Mouse (Mus musculus) spleen, postnatal 36 days (tissue): ENCODE measurements at regions not wholly inside any gene's neighbourhood (a gene's known extent, or its start where the extent isn't known, plus 50 kb on each side); places are given as distances from the start of the nearest gene placed in this dataset.
"Not testable (repeated sequence)": the region's sequence is repeated elsewhere in the genome, so short reads cannot be mapped to it uniquely, and the experiment has no call there.

ENCODE experiments used
- DNase-seq, 2 experiments: peaks; one replicate each; pipeline ENCODE4 v3.0.0; 2022; ENCODE audit warnings: low spot score in 2 of 2, mixed read lengths in 1 of 2

DNA sequence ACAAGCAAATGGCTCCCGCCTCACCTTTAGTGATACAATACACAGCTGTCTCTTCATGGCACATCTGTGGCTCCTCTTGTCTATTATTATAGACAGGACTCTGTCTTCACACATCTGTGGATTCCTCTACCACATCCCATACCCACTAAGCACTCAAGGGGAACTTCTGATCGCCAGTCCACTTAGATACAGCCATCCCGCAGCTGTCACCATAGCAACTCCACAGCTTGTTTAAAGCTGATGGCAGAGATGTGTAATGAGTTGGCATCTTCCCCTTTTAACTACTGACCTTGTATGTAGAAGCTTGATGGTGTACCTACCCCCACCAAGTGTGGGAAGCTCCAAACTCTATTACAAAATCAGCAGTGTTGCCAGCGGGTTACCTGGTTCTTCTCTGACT is 109.5 kb upstream of the Pfn2 start:
- no peak for DNase-seq

DNA sequence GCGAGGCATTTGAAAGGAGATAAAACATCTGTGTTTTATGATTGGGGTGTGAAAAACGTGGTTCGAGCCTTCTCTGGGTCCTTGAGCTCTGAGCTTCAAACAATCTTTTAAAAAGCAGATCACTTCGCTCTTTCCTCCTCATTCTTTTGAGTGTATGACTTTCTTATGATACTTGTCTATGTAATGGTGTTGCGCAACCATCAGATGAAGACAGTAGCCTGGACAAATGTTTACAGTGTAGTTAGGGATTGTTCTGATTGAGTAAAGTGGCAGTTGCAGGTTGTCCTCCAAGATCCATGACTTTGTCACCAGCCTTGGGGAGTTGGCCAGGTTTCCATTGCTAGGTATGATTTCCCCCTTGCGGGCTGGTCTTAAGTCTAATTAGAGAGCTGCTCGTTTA is 116.1 kb upstream of the Pfn2 start:
- no peak for DNase-seq

DNA sequence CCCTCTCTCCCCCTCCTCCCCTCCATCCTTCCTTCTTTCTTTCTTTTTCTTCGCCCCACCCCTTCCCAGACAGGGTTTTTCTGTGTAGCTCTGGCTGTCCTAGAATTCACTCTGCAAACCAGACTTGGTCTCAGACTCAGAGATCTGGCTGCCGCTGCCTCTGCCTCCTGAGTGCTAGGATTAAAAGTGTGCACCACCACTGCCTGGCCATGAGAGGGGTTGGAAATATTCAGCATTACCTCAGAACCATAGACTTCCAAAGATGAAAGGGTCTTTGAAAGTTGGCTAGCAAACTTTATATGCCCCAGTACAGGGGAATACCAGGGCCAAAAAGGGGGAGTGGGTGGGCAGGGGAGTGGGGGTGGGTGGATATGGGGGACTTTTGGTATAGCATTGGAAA is 122.7 kb upstream of the Pfn2 start:
- DNase-seq, result not testable (repeated sequence)

DNA sequence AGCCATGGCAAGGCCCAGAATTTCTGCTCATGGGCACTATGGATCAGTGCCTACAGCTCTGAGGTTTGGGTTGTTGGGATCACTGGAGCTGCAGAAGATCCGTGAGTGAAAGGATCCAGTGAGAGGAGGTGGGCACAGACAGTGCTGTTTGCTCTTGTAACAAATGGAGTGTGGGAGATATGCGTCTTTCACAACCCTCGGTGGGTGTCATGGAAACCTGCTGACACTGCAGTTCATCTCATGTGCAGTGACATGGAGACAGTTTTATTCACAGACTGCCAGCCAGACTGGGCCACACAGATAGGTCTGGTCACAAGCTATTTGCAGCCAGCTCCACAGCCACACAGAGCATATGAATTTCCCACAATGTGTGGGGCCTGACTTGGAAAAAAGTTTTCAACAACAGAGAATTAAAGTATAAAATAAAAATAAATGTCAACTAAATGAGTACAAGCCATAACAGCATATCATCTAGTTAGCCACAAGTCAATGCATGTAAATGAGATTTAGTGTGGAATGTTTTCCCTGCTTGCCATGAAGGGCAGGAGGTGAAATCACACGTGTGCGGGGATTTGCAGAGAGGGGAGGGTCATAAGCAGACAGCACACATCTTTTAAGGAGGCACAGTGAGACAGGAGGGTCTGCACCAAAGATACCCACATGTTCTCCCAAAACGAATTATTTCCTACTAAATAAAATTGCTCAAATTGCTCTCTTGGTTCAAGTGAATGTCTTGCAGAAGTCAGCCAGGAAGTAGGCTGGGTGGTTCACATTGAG is 124.8 kb upstream of the Pfn2 start:
- DNase-seq, result no peak

DNA sequence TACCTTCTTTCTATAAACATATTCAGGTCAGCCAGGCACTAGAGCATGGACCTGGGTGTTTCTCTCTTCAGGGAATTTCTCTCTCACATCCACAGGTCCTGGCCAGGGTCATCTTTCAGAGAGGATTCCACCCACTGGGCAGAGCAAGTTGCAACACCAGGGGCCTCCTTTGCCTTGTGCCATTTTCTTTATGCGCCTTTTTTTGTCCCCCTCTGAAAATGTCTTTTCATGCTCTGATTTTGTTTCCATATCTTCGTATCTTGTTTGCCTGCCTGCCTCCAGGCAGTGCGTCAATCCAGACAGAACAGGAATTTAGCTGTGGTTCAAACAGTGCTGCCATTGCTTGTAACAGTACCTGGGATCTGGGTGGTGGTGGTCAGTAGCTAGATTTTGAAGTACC is 125.7 kb upstream of the Pfn2 start:
- no peak for DNase-seq

DNA sequence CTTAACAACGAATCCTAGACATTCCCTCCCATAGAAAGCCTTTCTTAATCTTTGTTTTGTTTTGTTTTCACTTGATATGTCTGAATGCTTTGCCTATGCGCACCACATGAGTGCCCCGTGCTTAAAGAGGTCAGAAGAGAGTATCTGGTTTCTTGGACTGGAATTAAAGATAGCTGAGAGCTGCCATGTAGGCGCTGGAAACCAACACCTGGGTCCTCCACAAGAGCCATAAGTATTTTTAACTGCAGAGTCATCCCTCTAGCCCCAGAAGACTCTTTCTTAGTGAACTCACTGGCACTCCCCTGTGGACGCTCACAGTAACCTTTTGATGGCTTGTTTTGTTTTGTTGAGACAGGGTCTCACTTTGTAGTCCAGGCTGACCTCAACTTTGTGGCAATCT is 127.5 kb upstream of the Pfn2 start:
- DNase-seq, result no peak

DNA sequence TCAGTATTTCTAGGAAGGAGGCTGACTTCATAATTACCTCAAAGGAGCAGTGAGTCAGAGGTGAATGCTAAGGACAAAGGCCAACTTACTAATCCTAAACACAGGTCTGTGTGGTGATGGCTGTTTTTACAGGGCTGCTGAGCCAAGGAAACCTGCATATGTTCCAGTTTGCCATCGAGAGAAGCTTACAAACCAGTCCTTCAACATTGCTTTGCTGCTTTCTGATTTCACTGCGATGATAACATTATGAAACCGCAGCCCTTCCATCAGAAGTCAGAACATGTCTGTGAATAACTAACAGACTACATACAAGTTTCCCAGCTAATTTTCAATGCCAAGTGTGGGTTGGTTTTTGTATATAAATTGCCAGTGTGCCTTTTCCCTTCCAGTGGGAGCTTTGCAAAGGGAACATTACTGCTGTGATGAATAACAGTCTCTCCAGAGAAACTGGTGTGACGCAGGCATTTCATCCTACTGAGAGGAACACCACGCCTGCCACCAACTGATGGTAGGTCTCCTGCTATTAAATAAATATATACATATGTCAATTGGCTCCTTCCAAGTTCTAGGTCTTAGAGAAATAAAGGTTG is 128.9 kb upstream of the Pfn2 start:
- no peak for DNase-seq

DNA sequence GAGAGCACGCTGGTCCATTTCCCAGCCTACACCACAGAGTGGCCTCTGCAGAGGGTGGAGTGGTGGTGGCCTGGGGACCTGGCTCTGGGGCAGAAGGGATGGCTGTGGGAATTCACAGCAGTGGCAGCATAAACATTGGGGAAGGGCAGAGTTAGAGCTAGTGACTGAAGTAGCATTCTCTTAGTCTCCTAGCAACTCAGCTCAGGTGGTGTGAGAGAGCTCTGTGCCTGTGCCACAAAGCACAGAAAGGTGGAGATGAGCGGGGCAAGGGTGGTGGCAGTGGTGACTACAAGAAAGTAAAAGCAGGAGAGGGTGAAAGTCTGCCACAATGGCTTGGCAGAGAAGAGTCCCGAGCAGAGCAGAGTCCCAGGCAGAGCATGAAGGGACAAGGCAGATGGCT is 140.3 kb upstream of the Pfn2 start:
- DNase-seq, result no peak

DNA sequence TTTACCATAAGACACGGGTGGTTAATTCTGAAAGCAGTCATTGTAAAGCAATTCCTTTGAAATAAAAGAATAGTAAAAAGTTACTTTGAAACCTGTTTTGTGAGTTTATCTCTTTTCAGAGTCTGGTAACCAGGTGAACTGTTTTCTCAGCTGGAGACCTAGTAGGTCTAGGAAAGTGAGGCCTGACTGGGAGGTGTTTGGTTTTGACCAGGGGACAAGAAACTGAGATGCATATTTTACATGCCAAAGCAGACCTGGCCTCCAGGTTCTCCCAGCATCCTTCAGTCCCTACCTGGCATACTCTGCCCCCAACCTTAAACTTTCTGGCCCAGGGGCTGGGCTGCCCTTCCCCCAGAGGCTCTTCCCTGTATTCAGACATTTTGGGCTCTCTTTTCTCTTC is 142.9 kb upstream of the Pfn2 start:
- DNase-seq, result no peak

DNA sequence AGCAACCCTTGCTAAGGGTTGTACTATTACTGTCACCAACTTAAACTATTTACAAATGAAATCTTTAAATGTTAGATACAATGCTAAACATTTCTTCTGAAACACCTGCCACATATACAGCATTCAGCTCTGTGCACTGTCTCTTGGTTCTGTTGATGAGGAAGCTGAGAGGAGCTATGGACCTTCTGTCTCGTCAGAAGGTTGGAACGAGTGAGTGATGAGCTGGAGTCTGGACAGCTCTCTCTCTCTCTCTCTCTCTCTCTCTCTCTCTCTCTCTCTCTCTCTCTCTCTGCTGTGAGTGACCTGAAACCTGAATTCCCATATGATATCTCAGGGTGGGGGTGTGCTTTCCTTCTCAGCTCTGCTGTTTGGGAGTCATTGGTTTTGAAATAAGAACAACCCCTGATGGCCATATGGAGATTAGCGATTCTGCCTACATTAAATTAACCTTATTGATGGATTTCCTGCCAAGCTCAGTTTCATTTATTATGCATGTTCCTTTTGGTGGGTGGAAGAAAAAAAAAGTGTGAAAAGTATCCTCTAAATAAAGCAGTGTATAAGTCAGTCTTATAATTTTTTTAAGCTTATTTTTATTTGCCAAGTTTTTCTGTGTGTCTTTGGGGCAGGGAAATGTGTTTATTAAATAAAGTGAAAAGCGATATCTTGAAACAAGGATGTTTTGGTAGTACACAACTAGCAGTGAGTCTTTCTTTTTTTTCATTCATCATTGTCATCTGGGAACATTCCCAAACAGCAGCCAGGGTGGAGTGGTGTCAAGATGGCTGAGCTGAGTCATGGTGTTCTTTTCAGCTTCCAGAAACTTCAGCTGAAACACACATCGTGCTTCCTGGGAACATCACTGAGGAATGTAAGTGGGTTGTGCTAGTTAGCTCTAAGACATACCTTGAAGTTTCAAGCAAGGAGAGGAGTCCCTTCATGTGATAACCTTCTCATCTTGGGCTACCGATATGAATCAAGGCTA is 150.5 kb upstream of the Pfn2 start:
- no peak for DNase-seq

DNA sequence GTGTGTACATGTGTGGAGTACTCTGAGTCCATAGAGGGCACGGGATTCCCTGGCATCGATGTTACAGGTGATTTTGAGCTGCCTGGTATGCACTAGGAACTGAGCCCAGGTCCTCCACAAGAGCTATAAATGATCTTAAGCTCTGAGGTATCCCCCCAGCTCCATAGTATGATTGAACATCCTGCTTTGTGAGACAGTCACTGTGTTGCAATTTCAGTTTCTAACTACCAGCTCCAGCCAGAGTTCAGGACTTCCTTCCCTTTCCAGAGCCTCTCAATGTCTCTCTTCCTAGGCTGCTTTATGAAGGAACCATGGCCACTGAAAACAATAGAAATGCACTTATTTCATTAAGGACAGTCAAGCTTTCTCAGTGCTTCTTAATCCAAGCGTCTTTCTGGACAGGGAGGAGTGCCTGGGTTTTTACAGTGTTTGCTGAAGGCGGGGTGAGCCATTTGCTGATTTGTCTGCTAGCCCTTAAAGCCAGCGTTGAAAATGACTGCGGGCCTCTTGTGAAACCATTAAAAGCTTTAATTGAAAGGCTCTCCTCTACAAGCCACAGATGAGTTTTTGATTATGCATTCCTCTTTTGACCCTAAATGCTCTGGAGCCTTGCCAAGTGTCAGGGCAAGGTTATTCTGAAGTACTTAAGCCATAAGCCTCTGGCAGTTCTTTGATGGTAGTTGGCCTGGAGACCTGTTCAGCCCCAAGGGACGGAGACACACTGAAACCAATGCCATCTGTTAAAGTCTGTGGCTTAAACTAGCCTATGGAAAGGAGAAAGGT is 155.1 kb upstream of the Pfn2 start:
- DNase-seq, result no peak

DNA sequence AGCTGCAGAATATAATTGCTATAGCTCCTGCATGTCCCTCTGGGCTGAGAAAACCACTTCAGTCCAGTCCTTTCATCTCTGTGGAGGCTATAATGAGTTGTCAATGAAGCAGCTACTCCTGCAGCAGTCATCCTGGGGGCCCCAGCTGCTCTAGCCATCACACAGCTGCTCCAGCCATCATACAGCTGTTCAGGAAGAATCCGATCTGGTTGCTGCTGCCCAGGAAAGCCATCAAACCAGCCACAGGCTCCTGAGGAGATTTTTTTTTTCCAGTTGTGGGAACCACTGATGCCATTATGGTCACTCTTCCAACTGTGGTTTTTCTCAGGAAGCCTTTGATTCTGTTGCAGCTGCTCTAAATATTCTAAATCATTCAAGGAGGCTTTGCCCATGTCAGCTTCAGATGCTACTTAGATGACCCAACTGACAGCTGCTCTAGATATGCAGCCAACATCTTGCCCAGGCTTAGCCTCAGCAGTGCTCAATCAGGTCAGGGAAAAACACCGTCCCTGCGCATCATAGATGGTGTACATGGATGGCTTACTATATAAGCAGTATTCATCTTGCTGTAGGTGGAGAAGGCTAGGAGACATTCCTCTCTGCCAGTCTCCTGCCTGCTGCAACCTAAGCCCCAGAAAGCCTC is 177.0 kb upstream of the Pfn2 start:
- no peak for DNase-seq

DNA sequence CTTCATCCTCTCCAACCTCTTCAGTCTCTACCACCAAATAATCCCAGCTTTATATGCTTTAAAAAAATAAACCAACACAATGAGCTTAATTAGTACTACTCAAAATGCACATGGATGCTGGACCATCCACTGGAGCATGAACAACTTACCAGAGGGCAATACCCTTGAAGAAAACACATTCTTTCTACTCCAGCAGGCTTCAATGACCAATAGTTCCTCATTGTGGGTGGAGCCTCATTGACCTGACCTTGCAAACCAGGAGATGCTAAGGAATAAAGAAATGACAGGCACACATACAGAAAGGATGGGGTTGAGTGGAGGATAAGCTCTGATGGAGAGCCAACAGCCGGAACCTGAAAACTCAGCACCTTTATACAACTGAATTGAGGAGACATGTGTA is 201.7 kb upstream of the Pfn2 start:
- no peak for DNase-seq

DNA sequence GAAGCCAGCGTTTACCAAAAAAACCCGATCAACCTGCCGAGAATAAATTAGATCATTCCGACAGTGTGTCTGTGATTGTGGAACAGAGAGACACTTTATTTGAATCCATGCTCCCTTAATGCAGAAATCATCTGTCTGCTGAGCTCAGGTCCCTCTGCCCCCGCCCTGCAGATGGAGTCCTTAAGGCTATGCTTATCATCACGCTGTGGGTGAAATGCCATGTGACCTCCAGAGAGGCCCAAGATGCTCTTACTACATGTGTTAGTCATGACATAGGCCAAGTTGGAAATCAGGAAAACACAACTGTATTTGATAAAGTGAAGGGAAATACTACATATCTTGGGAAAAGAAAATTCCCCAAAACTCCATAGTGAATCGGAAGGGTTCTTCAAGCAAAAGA is 206.8 kb upstream of the Pfn2 start:
- DNase-seq, result no peak

DNA sequence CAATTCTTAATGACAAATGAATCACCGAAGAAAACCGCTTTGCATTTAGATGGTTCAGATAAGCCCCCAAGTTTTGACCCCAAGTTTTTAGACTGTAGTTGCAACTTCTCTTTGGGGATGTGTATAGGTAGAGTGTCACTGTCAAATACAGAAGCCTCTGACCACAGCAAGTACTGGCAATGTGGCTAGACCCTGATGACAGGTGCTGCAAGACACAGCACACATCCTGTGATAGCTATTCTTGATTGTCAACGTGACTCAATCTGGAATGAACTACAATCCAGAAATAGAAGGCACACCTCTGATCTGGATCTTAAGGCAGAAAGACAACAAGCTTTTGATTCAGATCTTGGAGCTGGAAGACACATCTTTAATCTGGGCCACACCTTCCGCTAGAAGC is 207.3 kb upstream of the Pfn2 start:
- no peak for DNase-seq

DNA sequence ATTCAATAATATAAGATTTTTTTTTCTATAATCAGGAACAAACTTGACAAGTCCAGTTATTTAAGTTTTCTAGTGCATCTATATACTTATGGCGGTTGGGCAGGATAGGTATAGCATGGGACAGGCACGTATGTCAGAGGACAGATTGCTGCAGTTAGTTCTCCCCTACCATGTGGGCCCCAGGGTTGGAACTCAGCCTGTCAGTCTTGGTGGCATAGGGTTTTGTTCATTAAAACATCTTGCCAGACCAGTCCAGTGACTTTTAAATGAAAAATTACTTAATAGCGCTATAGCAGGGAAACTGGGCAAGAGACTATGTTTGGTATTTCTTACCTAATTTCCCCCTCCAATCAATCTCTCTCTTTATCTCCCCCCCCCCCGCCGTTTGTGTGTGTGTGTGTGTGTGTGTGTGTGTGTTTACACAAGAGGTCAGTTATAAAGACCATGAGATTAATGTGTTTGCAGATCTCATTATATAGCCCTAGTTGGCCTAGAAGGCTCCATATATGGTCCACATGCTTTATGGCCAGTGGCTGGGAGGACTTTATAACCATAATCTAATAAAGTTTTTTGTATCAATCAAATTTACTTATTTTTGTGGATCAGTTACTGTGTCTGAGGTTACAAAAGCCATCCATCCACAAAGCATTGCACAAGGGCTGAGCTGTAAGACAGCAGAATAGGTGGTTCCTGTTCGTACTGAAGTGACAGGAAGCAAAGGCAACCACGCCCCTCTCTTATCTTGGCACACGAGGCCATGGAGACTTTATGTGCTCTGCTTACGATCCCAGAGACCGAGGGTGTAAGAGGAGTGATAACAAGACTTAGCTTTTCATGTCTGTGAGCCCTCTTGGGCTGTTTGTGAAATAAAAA is 208.5 kb upstream of the Pfn2 start:
- DNase-seq, result no peak

DNA sequence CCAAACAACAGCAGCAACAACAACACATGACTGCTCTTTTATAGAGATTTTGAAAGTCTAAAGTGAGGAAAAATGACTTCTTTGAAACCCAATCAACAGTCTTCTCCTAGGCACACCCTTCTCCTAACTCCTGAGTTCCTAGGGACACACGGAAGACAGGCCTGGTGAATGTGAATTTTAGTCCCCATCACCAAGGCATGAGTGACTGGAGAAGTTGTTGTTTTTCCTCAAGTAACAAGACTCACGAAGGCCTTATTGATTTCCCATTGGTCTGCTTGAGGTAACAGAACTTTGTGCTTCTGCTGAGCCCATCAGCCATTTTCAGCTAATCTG is 209.2 kb upstream of the Pfn2 start:
- DNase-seq, result no peak

DNA sequence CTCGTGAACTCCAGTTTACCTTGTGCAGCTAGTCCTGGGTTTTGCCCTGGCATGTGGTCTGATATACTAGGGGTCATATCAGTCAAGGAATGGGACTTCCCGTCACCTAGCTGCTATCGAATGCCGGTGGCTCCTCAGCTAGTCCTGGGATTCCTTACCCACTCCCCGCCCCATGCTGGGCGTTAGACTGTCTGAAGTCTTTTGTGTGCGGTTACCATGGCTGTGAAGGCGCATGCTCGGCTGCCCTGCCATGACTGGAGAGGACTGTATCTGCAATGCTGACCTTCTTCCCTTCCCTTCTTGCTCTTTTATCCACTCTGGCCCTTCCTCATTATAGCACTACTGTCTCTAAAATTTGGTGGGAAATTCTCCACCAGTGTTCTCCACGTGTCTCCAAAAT is 210.3 kb upstream of the Pfn2 start:
- DNase-seq, result no peak

DNA sequence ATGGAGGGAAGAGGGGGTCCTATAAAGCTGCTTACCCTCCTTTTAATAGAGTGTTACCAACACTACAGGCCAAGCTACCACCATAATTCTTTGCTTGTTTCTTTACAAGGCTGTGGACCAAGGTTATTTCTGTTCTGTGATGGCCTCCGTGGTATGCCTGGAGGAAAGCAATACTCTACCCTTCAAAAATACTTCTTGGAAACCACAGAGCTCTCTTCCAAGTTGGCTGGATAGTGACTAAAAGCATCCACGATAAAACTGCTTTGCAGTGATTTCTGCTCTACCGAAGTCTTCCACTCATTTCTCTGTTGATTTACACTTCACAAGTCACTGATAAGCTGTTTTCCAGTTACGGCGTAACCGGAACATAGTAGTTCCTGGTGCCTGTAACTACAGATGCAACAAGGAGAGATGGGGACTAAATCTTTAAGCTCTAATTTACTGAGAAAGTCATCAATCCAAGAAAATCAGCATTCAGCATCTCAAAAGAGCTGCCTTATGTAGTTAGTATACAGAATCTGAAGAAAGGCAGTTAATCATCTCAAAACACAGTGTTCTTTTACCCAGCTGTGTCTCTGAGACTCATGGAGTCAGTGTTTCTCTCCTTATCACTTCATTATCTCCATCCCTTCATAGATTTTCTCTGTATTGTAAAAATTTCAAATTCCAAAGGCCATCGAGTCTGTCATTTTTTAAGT is 216.1 kb upstream of the Pfn2 start:
- no peak for DNase-seq

DNA sequence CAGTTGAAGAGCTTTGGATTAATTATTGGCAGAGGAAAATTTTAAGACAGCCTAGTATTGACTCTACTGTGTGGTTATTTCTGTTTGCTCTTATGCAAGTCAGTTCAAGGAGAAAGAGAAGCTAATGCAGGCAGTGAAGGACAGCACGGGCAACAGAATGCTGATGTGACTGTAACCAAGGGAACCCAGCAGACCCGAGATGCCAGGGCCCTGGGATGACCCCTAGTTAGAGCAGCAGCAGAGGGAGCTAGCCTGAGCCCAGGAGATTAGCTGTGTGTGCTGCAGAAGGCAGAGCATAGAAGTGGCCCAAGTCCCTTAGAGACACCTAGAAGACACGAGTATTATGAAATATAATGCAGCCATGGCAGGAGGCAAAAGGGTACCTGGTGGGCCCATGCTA is 223.7 kb upstream of the Pfn2 start:
- no peak for DNase-seq
